Mouse (Mus musculus) embryonic facial prominence, embryonic 12.5 days (tissue): ENCODE measurements around the gene Olfr866. TPM values are rescaled to one million over a fixed set of nuclear protein-coding genes. Genes with fewer than 3 reads are reported as not detected.

Source experiments
- ATAC-seq: fragments of 200-750 bp; cut with Nextera tagmentation; 2 replicates; pipeline ENCODE4 v1.8.0; 2017; ENCODE audit not compliant: insufficient number of reproducible peaks, insufficient read depth, low FRiP score, low TSS enrichment
- H3K27ac ChIP-seq: fragments of 300-500 bp; sonication (generic); 2 replicates; pipeline ENCODE4 v1.5.1; 2016; ENCODE audit warnings: mild to moderate bottlenecking
- H3K27me3 ChIP-seq: fragments of 300-500 bp; sonication (generic); 2 replicates; pipeline ENCODE4 v1.6.1; 2016; ENCODE audit warnings: mild to moderate bottlenecking, moderate library complexity
- H3K36me3 ChIP-seq: fragments of 300-500 bp; sonication (generic); 2 replicates; pipeline ENCODE4 v1.6.1; 2016; ENCODE audit warnings: mild to moderate bottlenecking
- H3K4me1 ChIP-seq: fragments of 300-500 bp; sonication (generic); 2 replicates; pipeline ENCODE4 v1.6.1; 2016
- H3K4me2 ChIP-seq: fragments of 300-500 bp; sonication (generic); replicated peaks from 2 replicates; pipeline ENCODE4 v1.6.1; 2016; ENCODE audit warnings: mild to moderate bottlenecking, moderate library complexity
- H3K4me3 ChIP-seq: fragments of 300-500 bp; sonication (generic); 2 replicates; pipeline ENCODE4 v1.5.1; 2016; ENCODE audit warnings: mild to moderate bottlenecking
- H3K9ac ChIP-seq: fragments of 300-500 bp; sonication (generic); 2 replicates; pipeline ENCODE4 v1.6.1; 2016; ENCODE audit warnings: mild to moderate bottlenecking, moderate library complexity
- H3K9me3 ChIP-seq: fragments of 300-500 bp; sonication (generic); 2 replicates; pipeline ENCODE4 v1.6.1; 2016; ENCODE audit warnings: mild to moderate bottlenecking, moderate library complexity
- WGBS: fragments of 180-500 bp; shearing (Covaris S2); methylation state at CpG from one replicate; pipeline ENCODE4 v1.1.7; 2016; 5-methylcytosine and 5-hydroxymethylcytosine counted together
- microRNA-seq: library from miRNA; unstranded; fragments of <30 nt; microRNA quantifications from one replicate; pipeline ENCODE4, GENCODE M21; 2017
- polyA plus RNA-seq: library from polyadenylated mRNA; unstranded; fragments of >200 nt; fragmentation: Nextera tagmentation; extraction: Ambion mirVana; gene quantifications from 2 replicates; pipeline ENCODE4 v1.2.1, GENCODE M21; 2016

The Olfr866 gene
- polyA plus RNA-seq: not detected in 2 replicates

- Histone ChIP-seq H3K27me3 (no peaks in the 10 kb centered on the region), H3K9me3 (0 out of 2 replicates have a peak, but pooled peaks cover 6% of the 10 kb centered on the region), H3K36me3 (no peaks in the 10 kb centered on the region), H3K4me1 (no peaks in the 10 kb centered on the region), H3K4me2 (no peak within 1 kb of the TSS), H3K4me3 (no peak within 1 kb of the TSS), H3K9ac (no peak within 1 kb of the TSS), H3K27ac (no peak within 1 kb of the TSS)
- no peak for ATAC-seq
- WGBS: 74% methylated on average over 2 of the region's 2 CpGs
Observed at GRCm38 (mm10) chr9:20027935-20028334, at the start of gene Olfr866. Gene Olfr866, minus strand, starts transcription at chr9:20028035.

GRCm38 (mm10) chr9:20073523-20074177, 45.8 kb upstream of the Olfr866 start:
- Histone ChIP-seq H3K9me3 (peaks cover 25% of the 10 kb centered on the region), H3K9ac (no peak overlapping the region), H3K27ac (no peak overlapping the region), H3K4me3 (no peak overlapping the region), H3K36me3 (no peaks in the 10 kb centered on the region), H3K4me1 (no peaks in the 10 kb centered on the region), H3K4me2 (no peak overlapping the region), H3K27me3 (no peaks in the 10 kb centered on the region)
- ATAC-seq: no peak
- WGBS: 63% methylated on average over 7 of the region's 7 CpGs

GRCm38 (mm10) chr9:20071291-20071690, 43.5 kb upstream of the Olfr866 start:
- no peak overlapping the region for H3K27ac ChIP-seq

GRCm38 (mm10) chr9:20070236-20070635, 42.4 kb upstream of the Olfr866 start:
- Histone ChIP-seq H3K27me3 (no peaks in the 10 kb centered on the region), H3K27ac (no peak overlapping the region), H3K4me2 (no peak overlapping the region), H3K4me3 (no peak overlapping the region), H3K36me3 (no peaks in the 10 kb centered on the region), H3K9ac (no peak overlapping the region), H3K4me1 (no peaks in the 10 kb centered on the region), H3K9me3 (peaks cover 17% of the 10 kb centered on the region; the same call in 1 of the 2 replicates)
- 74% methylated on average over 3 of the region's 3 CpGs for WGBS
- no peak for ATAC-seq

More at GRCm38 (mm10) chr9:20071291-20071690, 43.5 kb upstream of the Olfr866 start:
- H3K4me2 ChIP-seq: no peak overlapping the region
- 95% methylated on average over 1 of the region's 1 CpGs for WGBS
- peaks cover 25% of the 10 kb centered on the region for H3K9me3 ChIP-seq
- no peaks in the 10 kb centered on the region for H3K4me1 ChIP-seq
- H3K36me3 ChIP-seq: no peaks in the 10 kb centered on the region
- H3K27me3 ChIP-seq: no peaks in the 10 kb centered on the region
- H3K4me3 ChIP-seq: no peak overlapping the region
- no peak for ATAC-seq
- H3K9ac ChIP-seq: no peak overlapping the region

- no peaks in the 10 kb centered on the region for H3K9me3 ChIP-seq
- WGBS: 73% methylated on average over 1 of the region's 1 CpGs
Observed at GRCm38 (mm10) chr9:20057462-20057861, 29.6 kb upstream of the Olfr866 start, which contains the start of gene Olfr867. Gene Olfr867, minus strand, starts transcription at chr9:20057562.

GRCm38 (mm10) chr9:20047964-20048363, 20.1 kb upstream of the Olfr866 start:
- Histone ChIP-seq H3K27me3 (no peaks in the 10 kb centered on the region), H3K4me3 (no peak overlapping the region), H3K9ac (no peak overlapping the region), H3K4me2 (no peak overlapping the region), H3K9me3 (0 out of 2 replicates have a peak, but pooled peaks cover 2% of the 10 kb centered on the region), H3K36me3 (no peaks in the 10 kb centered on the region), H3K4me1 (no peaks in the 10 kb centered on the region), H3K27ac (no peak overlapping the region)
- no peak for ATAC-seq
- WGBS: 72% methylated on average over 3 of the region's 3 CpGs

More at GRCm38 (mm10) chr9:20057462-20057861, 29.6 kb upstream of the Olfr866 start, which contains the start of gene Olfr867:
- Histone ChIP-seq H3K4me3 (no peak within 1 kb of the TSS), H3K36me3 (no peaks in the 10 kb centered on the region), H3K4me2 (no peak within 1 kb of the TSS), H3K9ac (no peak within 1 kb of the TSS), H3K4me1 (no peaks in the 10 kb centered on the region), H3K27me3 (no peaks in the 10 kb centered on the region), H3K27ac (no peak within 1 kb of the TSS)
- no peak for ATAC-seq

Small RNAs within 50 kb of the gene (microRNA-seq; reads per million reads assigned to microRNA genes)
- not detected for gene Gm26231
- not detected for gene Gm44395

Other genes starting within 250 kb of the Olfr866 start
- gene Olfr58, start 247.8 kb downstream of the Olfr866 start, polyA plus RNA-seq: not detected in 2 replicates
- not detected in 2 replicates for gene Olfr859, start 223.1 kb downstream of the Olfr866 start, polyA plus RNA-seq
- gene Olfr860, start 178.3 kb downstream of the Olfr866 start, polyA plus RNA-seq: not detected in 2 replicates
- not detected in 2 replicates for gene Olfr862, start 140.0 kb downstream of the Olfr866 start, polyA plus RNA-seq
- gene Olfr77, start 111.2 kb downstream of the Olfr866 start, polyA plus RNA-seq: 0.15 and 0.24 TPM in 2 replicates
- gene Olfr867, start 29.5 kb upstream of the Olfr866 start, polyA plus RNA-seq: not detected in 2 replicates
- not detected in 2 replicates for gene Olfr868, start 70.6 kb upstream of the Olfr866 start, polyA plus RNA-seq
- gene Olfr869, start 101.0 kb upstream of the Olfr866 start, polyA plus RNA-seq: not detected in 2 replicates
- gene Olfr870, start 146.0 kb upstream of the Olfr866 start, polyA plus RNA-seq: not detected in 2 replicates
- not detected in 2 replicates for gene Olfr871, start 184.2 kb upstream of the Olfr866 start, polyA plus RNA-seq
- not detected in 2 replicates for gene Olfr872, start 209.1 kb upstream of the Olfr866 start, polyA plus RNA-seq